Mouse (Mus musculus): ENCODE measurements at regions not wholly inside any gene's neighbourhood (a gene's known extent, or its start where the extent isn't known, plus 50 kb on each side); places are given as distances from the start of the nearest gene placed in this dataset.

- no peaks in the 10 kb centered on the region for H3K4me1 ChIP-seq (replicated peaks; ENCODE audit: control insufficient read depth, insufficient read depth, low read length)
- no peak overlapping the region for H3K27ac ChIP-seq (ENCODE audit: low read depth, low read length)
- H3K9ac ChIP-seq (ENCODE audit: low read length), result no peak overlapping the region
- H3K4me3 ChIP-seq (ENCODE audit: low read depth, low read length), result no peak overlapping the region
- H3K4me2 ChIP-seq (ENCODE audit: low read depth, low read length, severe bottlenecking), result no peak overlapping the region
- no peaks in the 10 kb centered on the region for H3K27me3 ChIP-seq (ENCODE audit: control insufficient read depth, insufficient read depth, low read length)
- ATAC-seq (replicated peaks; ENCODE audit: low FRiP score) (no peak), DNase-seq (ENCODE audit: low spot score) (no peak)
- no peaks in the 10 kb centered on the region; the same call in 1 of the 2 replicates for H3K9me3 ChIP-seq (ENCODE audit: control insufficient read depth, low read length)
- WGBS, result 46% methylated on average over 3 of the region's 3 CpGs
- H3K36me3 ChIP-seq (ENCODE audit: control insufficient read depth, insufficient read depth, low read length), result no peaks in the 10 kb centered on the region
Observed at GRCm38 (mm10) chr6:13380819-13381218, 156.1 kb upstream of the Vwde start.

DNA sequence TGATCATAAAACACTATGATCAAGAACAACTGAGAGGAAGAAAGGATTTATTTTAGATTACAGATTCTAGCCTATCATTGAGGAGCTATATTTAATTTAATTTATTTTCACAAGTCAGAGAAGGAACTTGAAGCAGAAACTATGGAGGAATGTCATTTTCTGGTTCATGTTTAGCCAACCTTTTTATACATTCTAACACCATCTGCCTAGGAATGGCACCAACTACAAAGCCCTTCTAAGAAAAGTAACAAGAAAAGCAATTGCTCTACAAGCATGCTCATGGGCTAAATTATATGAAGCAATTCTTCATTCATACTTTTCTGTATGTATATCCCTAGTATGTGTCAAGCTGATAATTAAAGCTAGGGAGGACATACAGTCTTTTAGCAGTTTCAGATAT, 155.0 kb upstream of the Vwde start:
- ATAC-seq (replicated peaks; ENCODE audit: low FRiP score) (no peak), DNase-seq (ENCODE audit: low spot score) (no peak)
- Histone ChIP-seq H3K27ac (ENCODE audit: low read depth, low read length) (no peak overlapping the region), H3K27me3 (ENCODE audit: control insufficient read depth, insufficient read depth, low read length) (no peaks in the 10 kb centered on the region), H3K4me1 (replicated peaks; ENCODE audit: control insufficient read depth, insufficient read depth, low read length) (no peaks in the 10 kb centered on the region), H3K4me3 (ENCODE audit: low read depth, low read length) (no peak overlapping the region), H3K4me2 (ENCODE audit: low read depth, low read length, severe bottlenecking) (no peak overlapping the region), H3K9ac (ENCODE audit: low read length) (no peak overlapping the region), H3K9me3 (ENCODE audit: control insufficient read depth, low read length) (no peaks in the 10 kb centered on the region; the same call in 1 of the 2 replicates), H3K36me3 (ENCODE audit: control insufficient read depth, insufficient read depth, low read length) (no peaks in the 10 kb centered on the region)

DNA sequence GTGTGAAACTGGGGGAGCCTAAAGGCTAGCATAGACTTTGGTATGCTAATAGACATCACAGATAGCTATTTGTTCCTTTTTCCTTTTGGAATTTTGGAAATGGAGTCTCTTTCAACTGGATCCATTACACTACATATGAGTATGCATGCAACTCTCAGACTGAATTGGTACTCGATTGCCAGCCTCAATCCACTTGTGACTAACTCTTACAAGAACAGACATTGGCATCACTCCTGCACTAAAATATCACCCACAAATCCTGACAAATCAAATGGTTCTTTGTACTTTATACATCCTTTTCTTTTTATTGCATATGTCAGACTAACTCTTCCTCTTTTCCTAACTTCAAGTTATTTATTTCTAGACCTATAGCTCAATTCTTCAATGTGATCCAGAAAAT, 149.1 kb upstream of the Vwde start:
- Histone ChIP-seq H3K9me3 (ENCODE audit: control insufficient read depth, low read length) (no peaks in the 10 kb centered on the region; the same call in 1 of the 2 replicates), H3K4me2 (ENCODE audit: low read depth, low read length, severe bottlenecking) (no peak overlapping the region), H3K4me1 (replicated peaks; ENCODE audit: control insufficient read depth, insufficient read depth, low read length) (no peaks in the 10 kb centered on the region), H3K27ac (ENCODE audit: low read depth, low read length) (no peak overlapping the region), H3K4me3 (ENCODE audit: low read depth, low read length) (no peak overlapping the region), H3K9ac (ENCODE audit: low read length) (no peak overlapping the region), H3K36me3 (ENCODE audit: control insufficient read depth, insufficient read depth, low read length) (no peaks in the 10 kb centered on the region), H3K27me3 (ENCODE audit: control insufficient read depth, insufficient read depth, low read length) (no peaks in the 10 kb centered on the region)
- no peak for DNase-seq (ENCODE audit: low spot score)
- WGBS, result 86% methylated on average over 1 of the region's 1 CpGs
- ATAC-seq (replicated peaks; ENCODE audit: low FRiP score), result no peak

- Histone ChIP-seq H3K4me2 (ENCODE audit: low read depth, low read length, severe bottlenecking) (no peak overlapping the region), H3K4me3 (ENCODE audit: low read depth, low read length) (no peak overlapping the region), H3K27me3 (ENCODE audit: control insufficient read depth, insufficient read depth, low read length) (no peaks in the 10 kb centered on the region), H3K9ac (ENCODE audit: low read length) (no peak overlapping the region), H3K9me3 (ENCODE audit: control insufficient read depth, low read length) (no peaks in the 10 kb centered on the region), H3K4me1 (replicated peaks; ENCODE audit: control insufficient read depth, insufficient read depth, low read length) (no peaks in the 10 kb centered on the region), H3K27ac (ENCODE audit: low read depth, low read length) (no peak overlapping the region), H3K36me3 (ENCODE audit: control insufficient read depth, insufficient read depth, low read length) (no peaks in the 10 kb centered on the region)
- DNase-seq (ENCODE audit: low spot score) (no peak), ATAC-seq (replicated peaks; ENCODE audit: low FRiP score) (no peak)
Observed at GRCm38 (mm10) chr6:13369709-13370296, 145.0 kb upstream of the Vwde start.
